8 mouse cellular contexts compared by ENCODE assay signal in genomic region chr1:75180105-75180590, GRCm38 (mm10). TPM values are rescaled to one million over a fixed set of nuclear protein-coding genes. Genes with fewer than 3 reads are reported as not detected.
DNase-seq lines count a peak whose midpoint lies in the region; ATAC-seq and TF ChIP-seq lines count a peak whose summit lies in the region.

Abcb6 (minus strand) TSS chr1:75180392.

- H3K4me2 ChIP-seq in heart, embryonic 14.5 days (ENCODE audit: low read length) = peak within 1 kb of the TSS; percentile 97
- peak within 1 kb of the TSS; percentile 96 for H3K4me2 ChIP-seq in liver, embryonic 13.5 days
- H3K4me2 ChIP-seq in neural tube, embryonic 11.5 days (ENCODE audit: low read depth) = peak within 1 kb of the TSS; percentile 100
- H3K4me2 ChIP-seq in stomach, postnatal 0 days (replicated peaks; ENCODE audit: low read depth) = peak within 1 kb of the TSS; percentile 92

- 0 out of 2 replicates have a peak, but pooled peaks cover 3% of the 10 kb centered on the region for H3K4me1 ChIP-seq in brown adipose tissue, adult 24 weeks (ENCODE audit: control insufficient read depth, insufficient read depth, insufficient read length, low read length)
- peaks cover 4 to 14% of the 10 kb centered on the region in 2 experiments; a peak in 3 of 4 replicates for H3K4me1 ChIP-seq in heart, embryonic 14.5 days (ENCODE audit: control insufficient read depth in 2 of 2, insufficient read depth in 2 of 2, low read length in 2 of 2)
- peaks cover 59% of the 10 kb centered on the region for H3K4me1 ChIP-seq in liver, embryonic 13.5 days (replicated peaks)
- H3K4me1 ChIP-seq in neural tube, embryonic 11.5 days (ENCODE audit: control insufficient read depth, insufficient read depth, low read length) = peaks cover 7% of the 10 kb centered on the region
- peaks cover 7% of the 10 kb centered on the region; the same call in 1 of the 2 replicates for H3K4me1 ChIP-seq in stomach, postnatal 0 days (replicated peaks; ENCODE audit: control insufficient read depth, insufficient read depth)

- no peak for TF ChIP-seq CTCF in stomach, postnatal 0 days (IDR thresholded peaks at IDR 0.05; ENCODE audit: low read depth)

- no peaks in the 10 kb centered on the region for H3K9me3 ChIP-seq in heart, embryonic 14.5 days (ENCODE audit: control insufficient read depth, low read length)
- H3K9me3 ChIP-seq in liver, embryonic 13.5 days (replicated peaks) = 0 out of 2 replicates have a peak, but pooled peaks cover 4% of the 10 kb centered on the region
- H3K9me3 ChIP-seq in neural tube, embryonic 11.5 days (ENCODE audit: control insufficient read depth, low read length) = no peaks in the 10 kb centered on the region
- H3K9me3 ChIP-seq in stomach, postnatal 0 days (ENCODE audit: control insufficient read depth, low read length) = no peaks in the 10 kb centered on the region

- peak; percentile 85 for DNase-seq in CD4-positive, CD25-positive, alpha-beta regulatory T cell, adult 2 months (ENCODE audit: low read depth, low spot score)
- DNase-seq in fibroblast of lung, adult 2 months (ENCODE audit: low read depth) = peak; percentile 60
- DNase-seq in kidney, postnatal 14 days = peak; percentile 94
- DNase-seq in liver, embryonic 13.5 days = peak; percentile 92
- DNase-seq in neural tube, embryonic 11.5 days (ENCODE audit: low spot score) = peak; percentile 92
- DNase-seq in stomach, postnatal 0 days (ENCODE audit: low spot score) = peak; percentile 92

- peak within 1 kb of the TSS; percentile 69 for H3K4me3 ChIP-seq in brown adipose tissue, adult 24 weeks (ENCODE audit: insufficient read depth, low read depth, low read length)
- peak within 1 kb of the TSS; percentile 62 to 63 for H3K4me3 ChIP-seq in heart, embryonic 14.5 days (ENCODE audit: control insufficient read depth in 1 of 2, insufficient read depth in 1 of 2, low read depth in 1 of 2, low read length in 2 of 2)
- peak within 1 kb of the TSS; percentile 95 for H3K4me3 ChIP-seq in liver, embryonic 13.5 days (replicated peaks)
- H3K4me3 ChIP-seq in neural tube, embryonic 11.5 days (ENCODE audit: low read depth, low read length) = peak within 1 kb of the TSS; percentile 52
- peak within 1 kb of the TSS; percentile 62 for H3K4me3 ChIP-seq in stomach, postnatal 0 days (ENCODE audit: low read depth, low read length)

- no peak for TF ChIP-seq EP300 in stomach, postnatal 0 days (optimal IDR thresholded peaks at IDR 0.05)

- peaks cover 64% of the 10 kb centered on the region for H3K36me3 ChIP-seq in heart, embryonic 14.5 days (ENCODE audit: control insufficient read depth, insufficient read depth, low read length)
- H3K36me3 ChIP-seq in liver, embryonic 13.5 days = peaks cover 76% of the 10 kb centered on the region
- peaks cover 16% of the 10 kb centered on the region for H3K36me3 ChIP-seq in neural tube, embryonic 11.5 days (ENCODE audit: control insufficient read depth, insufficient read depth, low read length)
- H3K36me3 ChIP-seq in stomach, postnatal 0 days (ENCODE audit: control insufficient read depth, insufficient read depth, low read length) = peaks cover 14% of the 10 kb centered on the region; the same call in 1 of the 2 replicates

- peak within 1 kb of the TSS; percentile 73 for H3K9ac ChIP-seq in heart, embryonic 14.5 days (ENCODE audit: low read length)
- peak within 1 kb of the TSS; percentile 99 for H3K9ac ChIP-seq in liver, embryonic 13.5 days
- peak within 1 kb of the TSS; percentile 76 for H3K9ac ChIP-seq in neural tube, embryonic 11.5 days (ENCODE audit: low read length)
- peak within 1 kb of the TSS; percentile 69 for H3K9ac ChIP-seq in stomach, postnatal 0 days (ENCODE audit: low read length)

- WGBS in heart, embryonic 14.5 days = under 1% methylated on average over 30 of the region's 31 CpGs
- under 1% methylated on average over 31 of the region's 31 CpGs for WGBS in liver, embryonic 13.5 days (ENCODE audit: insufficient replicate concordance)
- WGBS in neural tube, embryonic 11.5 days = under 1% methylated on average over 31 of the region's 31 CpGs
- under 1% methylated on average over 31 of the region's 31 CpGs for WGBS in stomach, postnatal 0 days

- no peaks in the 10 kb centered on the region for H3K27me3 ChIP-seq in heart, embryonic 14.5 days (ENCODE audit: control insufficient read depth, insufficient read depth, low read length)
- H3K27me3 ChIP-seq in liver, embryonic 13.5 days = no peaks in the 10 kb centered on the region
- no peaks in the 10 kb centered on the region for H3K27me3 ChIP-seq in neural tube, embryonic 11.5 days (ENCODE audit: control insufficient read depth, insufficient read depth, low read length)
- H3K27me3 ChIP-seq in stomach, postnatal 0 days (ENCODE audit: control insufficient read depth, insufficient read depth, low read length) = no peaks in the 10 kb centered on the region

- peak; percentile 82 for ATAC-seq in heart, embryonic 14.5 days (ENCODE audit: insufficient number of reproducible peaks, insufficient read depth, low FRiP score, low read depth)
- ATAC-seq in liver, embryonic 13.5 days (ENCODE audit: low read depth) = peak; percentile 87
- peak; percentile 90 for ATAC-seq in neural tube, embryonic 11.5 days (ENCODE audit: insufficient read depth, low FRiP score, low TSS enrichment)
- peak; percentile 89 for ATAC-seq in stomach, postnatal 0 days (ENCODE audit: low FRiP score, low TSS enrichment)

- H3K27ac ChIP-seq in brown adipose tissue, adult 24 weeks (replicated peaks; ENCODE audit: low read depth, low read length) = no peak within 1 kb of the TSS
- H3K27ac ChIP-seq in heart, embryonic 14.5 days (replicated peaks in 1 of 2; ENCODE audit: control insufficient read depth in 1 of 2, insufficient read depth in 1 of 2, low read depth in 2 of 2, low read length in 2 of 2) = peak within 1 kb of the TSS in 1 of 2 experiments; percentile 35; a peak in 1 of 4 replicates
- H3K27ac ChIP-seq in liver, embryonic 13.5 days = peak within 1 kb of the TSS; percentile 100
- H3K27ac ChIP-seq in neural tube, embryonic 11.5 days (ENCODE audit: low read depth, low read length) = peak within 1 kb of the TSS; percentile 44; the same call in 1 of the 2 replicates
- peak within 1 kb of the TSS; percentile 81 for H3K27ac ChIP-seq in stomach, postnatal 0 days (replicated peaks)

RNA-seq across cellular contexts. Expression of gene Abcb6, which starts in this region (rescaled TPM):
- 17.8 and 28.8 TPM in 2 replicates for polyA plus RNA-seq in brown adipose tissue, adult 24 weeks (2012; ENCODE audit: insufficient read depth, insufficient read length, missing spikeins)
- 9.6 and 11.1 TPM in 2 replicates for polyA plus RNA-seq in heart, embryonic 14.5 days (2014; fragmentation: Nextera tagmentation; extraction: Ambion mirVana)
- polyA plus RNA-seq in liver, embryonic 13.5 days (2015; fragmentation: Nextera tagmentation; extraction: Ambion mirVana) = 69.9 and 77.9 TPM in 2 replicates
- 30.4 and 30.6 TPM in 2 replicates for polyA plus RNA-seq in neural tube, embryonic 11.5 days (2014; fragmentation: Nextera tagmentation; extraction: Ambion mirVana)
- 20.9 and 21.5 TPM in 2 replicates for polyA plus RNA-seq in stomach, postnatal 0 days (2015; fragmentation: Nextera tagmentation; extraction: Ambion mirVana)
